Comparison of ENCODE assay signal across 17 mouse cellular contexts in genomic region chr10:87711209-87711608, GRCm38 (mm10).
DNase-seq lines count a peak whose midpoint lies in the region; ATAC-seq lines count a peak whose summit lies in the region.
"Had no signal": no experiment of that assay in that cellular context is flagged by ENCODE, and none has a peak within 500 bp of the region (broad histone marks: within the 10 kb centered on the region; RNA-seq: fewer than 3 reads in every experiment).

No protein-coding gene starts in this region.

- peak overlapping the region; percentile 68 for H3K27ac ChIP-seq in heart, embryonic 13.5 days (replicated peaks)
- no peak overlapping the region for H3K27ac ChIP-seq in heart, embryonic 10.5 days
- H3K27ac ChIP-seq in liver, embryonic 16.5 days (ENCODE audit: low read length), result peak overlapping the region; percentile 54
- no peak overlapping the region for H3K27ac ChIP-seq in liver, embryonic 12.5 days
- H3K27ac ChIP-seq: embryonic facial prominence, embryonic 12.5 days; forebrain, embryonic 15.5 days; hindbrain, embryonic 10.5 days; hindbrain, embryonic 14.5 days; intestine, embryonic 15.5 days had no signal

- DNase-seq in heart, adult 11 months, result no peak
- DNase-seq in heart, postnatal 36 days, result peak; percentile 4 to 7
- no peak for DNase-seq in heart, embryonic 10.5 days (ENCODE audit: low spot score)
- DNase-seq in yolk sac, embryonic 10.5 days (ENCODE audit: low spot score), result peak; percentile 27
- DNase-seq: cerebellum, adult 11-12 months; cerebellum, adult 9-10 months had no signal

- peaks cover 27% of the 10 kb centered on the region for H3K4me1 ChIP-seq in heart, embryonic 13.5 days
- no peaks in the 10 kb centered on the region for H3K4me1 ChIP-seq in heart, embryonic 10.5 days
- H3K4me1 ChIP-seq in liver, embryonic 16.5 days (ENCODE audit: control insufficient read depth, low read depth, low read length), result no peaks in the 10 kb centered on the region; the same call in 1 of the 2 replicates
- no peaks in the 10 kb centered on the region for H3K4me1 ChIP-seq in liver, embryonic 12.5 days
- H3K4me1 ChIP-seq: embryonic facial prominence, embryonic 12.5 days; hindbrain, embryonic 10.5 days; intestine, embryonic 15.5 days had no signal

- H3K27me3 ChIP-seq in heart, embryonic 13.5 days (replicated peaks), result no peaks in the 10 kb centered on the region
- H3K27me3 ChIP-seq in heart, embryonic 10.5 days (ENCODE audit: insufficient read depth, poor library complexity, severe bottlenecking), result no peaks in the 10 kb centered on the region
- no peaks in the 10 kb centered on the region for H3K27me3 ChIP-seq in liver, embryonic 16.5 days (ENCODE audit: control insufficient read depth, insufficient read depth, low read depth, low read length)
- no peaks in the 10 kb centered on the region for H3K27me3 ChIP-seq in liver, embryonic 12.5 days (replicated peaks)
- H3K27me3 ChIP-seq: CH12.LX; embryonic facial prominence, embryonic 12.5 days; forebrain, embryonic 15.5 days; intestine, embryonic 15.5 days; Patski had no signal

- H3K9ac ChIP-seq in heart, embryonic 13.5 days, result no peak overlapping the region
- no peak overlapping the region for H3K9ac ChIP-seq in liver, embryonic 16.5 days (ENCODE audit: low read depth, low read length)
- H3K9ac ChIP-seq in liver, embryonic 12.5 days, result no peak overlapping the region
- H3K9ac ChIP-seq: embryonic facial prominence, embryonic 12.5 days; forebrain, embryonic 15.5 days; hindbrain, embryonic 14.5 days; intestine, embryonic 15.5 days had no signal

- WGBS in heart, embryonic 13.5 days, result 57% methylated on average over 4 of the region's 4 CpGs
- WGBS in heart, embryonic 10.5 days, result 64% methylated on average over 4 of the region's 4 CpGs
- WGBS in liver, embryonic 16.5 days (ENCODE audit: insufficient replicate concordance), result 62% methylated on average over 4 of the region's 4 CpGs
- WGBS in liver, embryonic 12.5 days (ENCODE audit: insufficient replicate concordance), result 68% methylated on average over 4 of the region's 4 CpGs

- intact Hi-C loops in heart, postnatal 36 days (cut with DNase I), result no loop called here

- no peaks in the 10 kb centered on the region for H3K36me3 ChIP-seq in heart, embryonic 13.5 days
- H3K36me3 ChIP-seq in heart, embryonic 10.5 days, result no peaks in the 10 kb centered on the region
- H3K36me3 ChIP-seq in liver, embryonic 16.5 days (ENCODE audit: control insufficient read depth, insufficient read depth), result no peaks in the 10 kb centered on the region
- no peaks in the 10 kb centered on the region for H3K36me3 ChIP-seq in liver, embryonic 12.5 days
- H3K36me3 ChIP-seq: embryonic facial prominence, embryonic 12.5 days; forebrain, embryonic 15.5 days; hindbrain, embryonic 10.5 days; intestine, embryonic 15.5 days had no signal

- ATAC-seq in heart, embryonic 13.5 days (ENCODE audit: extremely low read depth, insufficient number of reproducible peaks, low FRiP score, low TSS enrichment), result no peak
- ATAC-seq in liver, embryonic 16.5 days (ENCODE audit: low read depth), result no peak
- ATAC-seq in liver, embryonic 12.5 days, result no peak
- ATAC-seq: activated CD4-positive, CD25-positive, alpha-beta regulatory T cell, adult 4 months; forebrain, embryonic 15.5 days; intestine, embryonic 15.5 days; Patski had no signal

- H3K4me2 ChIP-seq in heart, embryonic 13.5 days, result no peak overlapping the region
- H3K4me2 ChIP-seq in liver, embryonic 16.5 days (ENCODE audit: low read depth, low read length), result no peak overlapping the region
- no peak overlapping the region for H3K4me2 ChIP-seq in liver, embryonic 12.5 days
- H3K4me2 ChIP-seq: embryonic facial prominence, embryonic 12.5 days; forebrain, embryonic 15.5 days; hindbrain, embryonic 14.5 days; intestine, embryonic 15.5 days had no signal

- no peak overlapping the region for H3K4me3 ChIP-seq in heart, embryonic 13.5 days
- H3K4me3 ChIP-seq in heart, embryonic 10.5 days, result no peak overlapping the region
- no peak overlapping the region for H3K4me3 ChIP-seq in liver, embryonic 16.5 days (ENCODE audit: low read depth, low read length)
- H3K4me3 ChIP-seq in liver, embryonic 12.5 days, result no peak overlapping the region
- H3K4me3 ChIP-seq: embryonic facial prominence, embryonic 12.5 days; forebrain, embryonic 15.5 days; hindbrain, embryonic 10.5 days; intestine, embryonic 15.5 days had no signal

- no peaks in the 10 kb centered on the region for H3K9me3 ChIP-seq in heart, embryonic 13.5 days
- H3K9me3 ChIP-seq in heart, embryonic 10.5 days, result no peaks in the 10 kb centered on the region
- H3K9me3 ChIP-seq in liver, embryonic 16.5 days (replicated peaks; ENCODE audit: control insufficient read depth, low read length), result no peaks in the 10 kb centered on the region
- no peaks in the 10 kb centered on the region for H3K9me3 ChIP-seq in liver, embryonic 12.5 days (replicated peaks)
- H3K9me3 ChIP-seq: embryonic facial prominence, embryonic 12.5 days; forebrain, embryonic 15.5 days; hindbrain, embryonic 10.5 days; intestine, embryonic 15.5 days had no signal

Comparison
In these comparisons a context has a peak if more than half of its experiments do, and no peak if none do; other contexts are left out.
1. H3K27ac ChIP-seq: peak in heart, embryonic 13.5 days (single experiment) and liver, embryonic 16.5 days (single experiment); none in heart, embryonic 10.5 days (single experiment) and liver, embryonic 12.5 days (single experiment).
2. DNase-seq: peak in heart, postnatal 36 days (2 of 2) and yolk sac, embryonic 10.5 days (single experiment); none in heart, adult 11 months (single experiment) and heart, embryonic 10.5 days (single experiment).